Mouse (Mus musculus): ENCODE data around the gene Ganc. TPM values are rescaled to one million over a fixed set of nuclear protein-coding genes. Genes with fewer than 3 reads are reported as not detected.

The Ganc gene
- polyA plus RNA-seq, 1 experiment from 2014 or later = 12.9 TPM

DNA sequence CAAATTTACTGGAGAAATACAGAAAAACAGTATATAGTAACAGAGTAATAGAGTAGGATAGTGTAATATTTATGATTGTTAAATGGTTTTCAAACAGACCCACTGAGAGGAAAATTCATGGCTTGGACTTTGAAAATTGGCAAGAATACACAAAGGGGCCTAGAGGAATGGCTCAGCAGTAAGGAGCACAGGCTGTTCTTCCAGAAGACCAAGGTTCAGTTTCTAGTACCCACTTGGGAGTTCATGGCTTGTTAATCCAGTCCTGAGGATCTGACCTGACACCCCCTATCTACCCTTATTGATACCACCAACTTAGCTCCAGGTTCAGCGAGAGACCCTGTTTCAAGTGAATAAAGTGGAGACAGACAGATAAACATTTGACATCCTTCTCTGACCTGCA is 5.7 kb upstream of the Ganc start:
- Histone ChIP-seq H3K27ac (ENCODE audit: low read length) (no peak overlapping the region), H3K4me1 (ENCODE audit: insufficient read depth, low read length) (peaks cover 7% of the 10 kb centered on the region), H3K4me2 (replicated peaks; ENCODE audit: low read depth, low read length) (no peak overlapping the region), H3K4me3 (ENCODE audit: low read length) (no peak overlapping the region), H3K27me3 (ENCODE audit: insufficient read depth, low read length) (no peaks in the 10 kb centered on the region), H3K9ac (replicated peaks; ENCODE audit: low read length) (no peak overlapping the region), H3K36me3 (ENCODE audit: insufficient read depth, low read length) (peaks cover 16% of the 10 kb centered on the region), H3K9me3 (ENCODE audit: low read length) (no peaks in the 10 kb centered on the region)
- 92% methylated on average over 1 of the region's 1 CpGs for WGBS
- no peak for ATAC-seq (ENCODE audit: low FRiP score, low TSS enrichment)

DNA sequence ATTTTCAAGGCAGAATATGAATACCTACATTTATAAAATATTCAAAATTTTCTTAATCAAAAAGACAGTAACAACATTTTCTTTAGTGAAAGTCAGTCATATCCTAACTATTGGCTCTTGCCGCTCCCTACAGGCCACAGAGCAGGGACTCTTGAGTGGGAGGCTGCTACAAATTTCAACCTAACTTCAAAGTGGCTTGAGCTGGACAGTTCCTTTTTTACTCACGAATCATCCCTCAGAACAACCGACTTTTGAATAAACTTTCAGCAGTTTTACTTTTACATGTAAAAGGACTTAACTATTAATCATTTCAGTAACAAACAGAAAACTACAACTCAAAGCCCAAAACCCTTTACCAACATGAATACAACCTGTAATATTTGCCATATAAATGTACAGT is 883 bp upstream of the Ganc start:
- 28% methylated on average over 3 of the region's 3 CpGs for WGBS
- no peak for ATAC-seq (ENCODE audit: low FRiP score, low TSS enrichment)
- H3K9ac ChIP-seq (replicated peaks; ENCODE audit: low read length) = 0 out of 2 replicates have a peak overlapping the region, but pooled peaks have one; percentile 19

DNA sequence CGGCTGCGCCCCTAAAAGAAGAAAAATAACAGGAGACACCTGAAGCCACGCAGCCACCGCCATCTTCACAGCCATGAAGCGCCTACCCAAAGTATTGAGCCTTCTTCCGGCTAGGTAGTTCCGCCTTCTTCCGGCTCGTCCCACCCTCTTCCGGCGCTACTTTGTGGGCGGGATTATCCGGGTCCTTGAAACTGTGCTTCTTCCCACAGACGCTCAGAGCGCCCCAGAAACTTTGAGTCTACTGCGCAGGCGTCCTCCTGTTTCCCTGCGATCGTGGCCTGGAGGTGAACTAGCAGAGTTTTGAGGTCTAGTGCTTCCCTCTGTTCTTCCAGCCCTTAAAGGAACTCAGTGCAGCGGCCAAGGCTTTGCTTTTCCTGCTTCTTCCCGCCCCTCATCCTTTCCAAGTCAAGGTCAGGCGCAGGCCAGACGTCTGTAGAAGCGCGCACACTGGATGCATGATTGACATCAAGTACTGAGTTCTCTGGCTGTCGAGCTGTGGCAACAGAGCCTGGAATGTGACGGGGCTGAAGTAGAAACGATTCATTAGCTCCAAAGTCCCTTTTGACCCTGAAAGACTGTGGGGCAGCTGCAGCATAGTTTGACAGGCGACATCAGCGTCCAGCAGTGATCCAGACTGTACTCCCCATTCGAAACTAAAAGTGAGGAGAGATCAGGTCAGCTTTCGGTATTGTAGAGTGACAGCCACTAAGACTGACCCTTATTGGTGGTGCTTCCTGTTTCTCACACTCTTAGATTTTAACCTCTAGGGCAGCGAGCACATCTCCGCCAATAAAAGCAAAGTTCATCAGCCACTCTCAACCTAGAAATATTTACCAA is 508 bp downstream of the Ganc start, which contains the start of gene Tmem87a:
Gene Tmem87a, minus strand, starts transcription at position 128 of the 837 bp plus-strand sequence.
- no peaks in the 10 kb centered on the region for H3K9me3 ChIP-seq (ENCODE audit: low read length)
- no peaks in the 10 kb centered on the region for H3K36me3 ChIP-seq (ENCODE audit: insufficient read depth, low read length)
- H3K4me1 ChIP-seq (ENCODE audit: insufficient read depth, low read length) = peaks cover 17% of the 10 kb centered on the region
- peak within 1 kb of the TSS; percentile 71 for H3K9ac ChIP-seq (replicated peaks; ENCODE audit: low read length)
- peak within 1 kb of the TSS; percentile 75 for H3K4me2 ChIP-seq (replicated peaks; ENCODE audit: low read depth, low read length)
- under 1% methylated on average over 34 of the region's 34 CpGs for WGBS
- H3K4me3 ChIP-seq (ENCODE audit: low read length) = peak within 1 kb of the TSS; percentile 89
- no peaks in the 10 kb centered on the region for H3K27me3 ChIP-seq (ENCODE audit: insufficient read depth, low read length)
- peak within 1 kb of the TSS; percentile 97 for H3K27ac ChIP-seq (ENCODE audit: low read length)
- peak; percentile 100 for ATAC-seq (ENCODE audit: low FRiP score, low TSS enrichment)

More for the DNA sequence above, 883 bp upstream of the Ganc start:
- Histone ChIP-seq H3K36me3 (ENCODE audit: insufficient read depth, low read length) (no peaks in the 10 kb centered on the region), H3K27ac (ENCODE audit: low read length) (no peak overlapping the region), H3K9me3 (ENCODE audit: low read length) (no peaks in the 10 kb centered on the region), H3K4me2 (replicated peaks; ENCODE audit: low read depth, low read length) (peak overlapping the region; percentile 75), H3K4me3 (ENCODE audit: low read length) (peak overlapping the region; percentile 89), H3K4me1 (ENCODE audit: insufficient read depth, low read length) (peaks cover 17% of the 10 kb centered on the region), H3K27me3 (ENCODE audit: insufficient read depth, low read length) (no peaks in the 10 kb centered on the region)

- 16% methylated on average over 14 of the region's 14 CpGs for WGBS
Observed at GRCm38 (mm10) chr2:120404823-120405765, 1.4 kb downstream of the Ganc start.

GRCm38 (mm10) chr2:120411096-120411628 is 7.5 kb downstream of the Ganc start:
- no peak for ATAC-seq (ENCODE audit: low FRiP score, low TSS enrichment)
- no peaks in the 10 kb centered on the region for H3K9me3 ChIP-seq (ENCODE audit: low read length)
- H3K27ac ChIP-seq (ENCODE audit: low read length) = no peak overlapping the region
- H3K9ac ChIP-seq (replicated peaks; ENCODE audit: low read length) = no peak overlapping the region
- H3K36me3 ChIP-seq (ENCODE audit: insufficient read depth, low read length) = no peaks in the 10 kb centered on the region
- H3K27me3 ChIP-seq (ENCODE audit: insufficient read depth, low read length) = no peaks in the 10 kb centered on the region
- no peaks in the 10 kb centered on the region for H3K4me1 ChIP-seq (ENCODE audit: insufficient read depth, low read length)
- no peak overlapping the region for H3K4me3 ChIP-seq (ENCODE audit: low read length)
- H3K4me2 ChIP-seq (replicated peaks; ENCODE audit: low read depth, low read length) = no peak overlapping the region
- WGBS = 91% methylated on average over 3 of the region's 3 CpGs

More at GRCm38 (mm10) chr2:120404823-120405765, 1.4 kb downstream of the Ganc start:
- ATAC-seq (ENCODE audit: low FRiP score, low TSS enrichment) = no peak; the same call in 1 of the 2 replicates
- Histone ChIP-seq H3K4me3 (ENCODE audit: low read length) (peak overlapping the region; percentile 89), H3K36me3 (ENCODE audit: insufficient read depth, low read length) (no peaks in the 10 kb centered on the region), H3K4me2 (replicated peaks; ENCODE audit: low read depth, low read length) (peak overlapping the region; percentile 75), H3K9me3 (ENCODE audit: low read length) (no peaks in the 10 kb centered on the region), H3K27ac (ENCODE audit: low read length) (peak overlapping the region; percentile 97), H3K9ac (replicated peaks; ENCODE audit: low read length) (peak overlapping the region; percentile 71), H3K4me1 (ENCODE audit: insufficient read depth, low read length) (peaks cover 17% of the 10 kb centered on the region), H3K27me3 (ENCODE audit: insufficient read depth, low read length) (no peaks in the 10 kb centered on the region)

DNA sequence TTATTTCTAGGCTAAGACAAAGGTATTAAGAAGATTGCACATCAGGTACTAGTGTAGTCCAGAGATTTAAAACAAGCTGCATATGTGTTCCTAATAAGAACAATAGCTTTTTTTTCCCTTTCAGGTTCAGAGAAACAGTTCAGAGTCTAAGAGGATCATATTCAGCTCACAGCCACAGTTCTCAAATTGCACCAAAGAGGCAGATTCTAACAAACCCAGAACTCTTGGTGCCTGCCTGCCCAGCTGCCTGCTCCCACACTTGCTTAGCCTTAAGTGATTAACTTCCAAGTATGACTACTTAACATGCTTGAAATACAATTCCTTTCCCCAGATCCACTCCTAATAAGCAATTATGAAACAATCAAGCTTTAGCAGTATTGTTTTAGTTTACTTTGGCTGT is 10.4 kb downstream of the Ganc start:
- Histone ChIP-seq H3K9me3 (ENCODE audit: low read length) (no peaks in the 10 kb centered on the region), H3K9ac (replicated peaks; ENCODE audit: low read length) (no peak overlapping the region), H3K4me3 (ENCODE audit: low read length) (no peak overlapping the region), H3K27ac (ENCODE audit: low read length) (no peak overlapping the region), H3K36me3 (ENCODE audit: insufficient read depth, low read length) (no peaks in the 10 kb centered on the region), H3K27me3 (ENCODE audit: insufficient read depth, low read length) (no peaks in the 10 kb centered on the region), H3K4me1 (ENCODE audit: insufficient read depth, low read length) (no peaks in the 10 kb centered on the region), H3K4me2 (replicated peaks; ENCODE audit: low read depth, low read length) (no peak overlapping the region)
- ATAC-seq (ENCODE audit: low FRiP score, low TSS enrichment) = no peak

- Histone ChIP-seq H3K4me3 (ENCODE audit: low read length) (no peak overlapping the region), H3K4me2 (replicated peaks; ENCODE audit: low read depth, low read length) (no peak overlapping the region), H3K36me3 (ENCODE audit: insufficient read depth, low read length) (no peaks in the 10 kb centered on the region), H3K9me3 (ENCODE audit: low read length) (no peaks in the 10 kb centered on the region), H3K27me3 (ENCODE audit: insufficient read depth, low read length) (no peaks in the 10 kb centered on the region), H3K4me1 (ENCODE audit: insufficient read depth, low read length) (no peaks in the 10 kb centered on the region), H3K9ac (replicated peaks; ENCODE audit: low read length) (no peak overlapping the region), H3K27ac (ENCODE audit: low read length) (no peak overlapping the region)
- no peak for ATAC-seq (ENCODE audit: low FRiP score, low TSS enrichment)
- WGBS = 65% methylated on average over 1 of the region's 1 CpGs
Observed at GRCm38 (mm10) chr2:120414738-120415414, 11.2 kb downstream of the Ganc start.

DNA sequence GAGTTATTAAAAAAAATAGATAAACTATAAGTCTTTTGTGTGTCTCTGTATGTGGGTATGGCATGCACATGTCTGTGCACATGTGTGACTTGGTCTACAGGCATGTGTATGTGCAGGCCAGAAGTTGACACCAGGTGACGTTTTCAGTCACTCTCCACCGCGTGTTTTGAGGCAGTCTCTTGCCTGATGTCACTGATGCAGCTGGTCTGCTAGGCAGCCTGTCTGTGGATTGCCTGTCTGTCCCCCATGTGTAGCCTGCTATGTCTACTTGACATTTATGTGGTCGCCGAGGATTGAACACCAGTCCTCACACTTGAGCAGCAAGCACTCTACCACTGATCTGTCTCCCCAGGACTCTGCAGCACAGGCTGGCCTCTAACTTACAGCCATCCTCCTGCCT is 20.7 kb downstream of the Ganc start:
- WGBS = 85% methylated on average over 5 of the region's 5 CpGs
- Histone ChIP-seq H3K4me2 (replicated peaks; ENCODE audit: low read depth, low read length) (no peak overlapping the region), H3K36me3 (ENCODE audit: insufficient read depth, low read length) (0 out of 2 replicates have a peak, but pooled peaks cover 4% of the 10 kb centered on the region), H3K4me3 (ENCODE audit: low read length) (no peak overlapping the region), H3K27me3 (ENCODE audit: insufficient read depth, low read length) (no peaks in the 10 kb centered on the region), H3K9ac (replicated peaks; ENCODE audit: low read length) (no peak overlapping the region), H3K4me1 (ENCODE audit: insufficient read depth, low read length) (no peaks in the 10 kb centered on the region), H3K27ac (ENCODE audit: low read length) (no peak overlapping the region), H3K9me3 (ENCODE audit: low read length) (no peaks in the 10 kb centered on the region)
- ATAC-seq (ENCODE audit: low FRiP score, low TSS enrichment) = no peak

DNA sequence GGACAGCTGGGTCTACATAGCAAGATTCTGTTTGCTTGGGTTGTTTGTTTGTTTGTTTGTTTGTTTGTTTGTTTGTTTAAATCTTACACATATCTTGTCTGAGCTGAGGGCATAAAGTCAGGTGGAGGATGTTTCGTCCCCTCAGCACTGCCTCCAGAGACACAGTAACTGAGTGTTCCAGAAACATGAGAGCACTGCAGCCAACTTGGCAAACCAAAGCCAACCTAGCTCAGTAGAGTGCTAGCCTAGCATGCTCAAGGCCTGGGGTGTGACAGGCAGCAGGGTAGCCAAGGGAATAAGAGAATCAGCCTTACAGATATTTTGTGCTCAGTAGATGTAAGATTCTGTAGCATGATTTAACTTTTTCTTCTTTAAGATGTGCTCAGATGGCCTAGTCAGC is 40.8 kb downstream of the Ganc start:
- WGBS = 94% methylated on average over 1 of the region's 1 CpGs
- ATAC-seq (ENCODE audit: low FRiP score, low TSS enrichment) = no peak
- H3K36me3 ChIP-seq (ENCODE audit: insufficient read depth, low read length) = no peaks in the 10 kb centered on the region
- H3K9me3 ChIP-seq (ENCODE audit: low read length) = no peaks in the 10 kb centered on the region
- H3K4me2 ChIP-seq (replicated peaks; ENCODE audit: low read depth, low read length) = no peak overlapping the region
- no peaks in the 10 kb centered on the region for H3K27me3 ChIP-seq (ENCODE audit: insufficient read depth, low read length)
- H3K27ac ChIP-seq (ENCODE audit: low read length) = no peak overlapping the region
- H3K9ac ChIP-seq (replicated peaks; ENCODE audit: low read length) = no peak overlapping the region
- H3K4me3 ChIP-seq (ENCODE audit: low read length) = no peak overlapping the region
- H3K4me1 ChIP-seq (ENCODE audit: insufficient read depth, low read length) = no peaks in the 10 kb centered on the region
